Mouse (Mus musculus) midbrain, embryonic 12.5 days (tissue): ENCODE data around the gene Tmem145. TPM values are rescaled to one million over a fixed set of nuclear protein-coding genes. Genes with fewer than 3 reads are reported as not detected.
A peak's percentile ranks its signal among the peaks of the same experiment; 100 is the strongest.

Experiments used
- ATAC-seq: fragments of 200-750 bp; cut with Nextera tagmentation; 2 replicates; pipeline ENCODE4 v1.8.0; 2017; ENCODE audit warnings: low read depth, moderate TSS enrichment, moderate library complexity; ENCODE audit not compliant: low FRiP score
- H3K27ac ChIP-seq: fragments of 300-500 bp; sonication (generic); replicated peaks from 2 replicates; pipeline ENCODE4 v1.5.1; 2016; ENCODE audit warnings: mild to moderate bottlenecking
- H3K27me3 ChIP-seq: fragments of 300-500 bp; sonication (generic); 2 replicates; pipeline ENCODE4 v1.6.1; 2016; ENCODE audit warnings: mild to moderate bottlenecking
- H3K36me3 ChIP-seq: fragments of 300-500 bp; sonication (generic); 2 replicates; pipeline ENCODE4 v1.6.1; 2016
- H3K4me1 ChIP-seq: fragments of 300-500 bp; sonication (generic); 2 replicates; pipeline ENCODE4 v1.6.1; 2016
- H3K4me2 ChIP-seq: fragments of 300-500 bp; sonication (generic); replicated peaks from 2 replicates; pipeline ENCODE4 v1.6.1; 2016; ENCODE audit warnings: mild to moderate bottlenecking, moderate library complexity
- H3K4me3 ChIP-seq: fragments of 300-500 bp; sonication (generic); 2 replicates; pipeline ENCODE4 v1.5.1; 2016; ENCODE audit warnings: mild to moderate bottlenecking
- H3K9ac ChIP-seq: fragments of 300-500 bp; sonication (generic); replicated peaks from 2 replicates; pipeline ENCODE4 v1.6.1; 2016; ENCODE audit warnings: mild to moderate bottlenecking, moderate library complexity
- H3K9me3 ChIP-seq: fragments of 300-500 bp; sonication (generic); 2 replicates; pipeline ENCODE4 v1.6.1; 2016; ENCODE audit warnings: mild to moderate bottlenecking
- WGBS: fragments of 180-500 bp; shearing (Covaris S2); methylation state at CpG from one replicate; pipeline ENCODE4 v1.1.7; 2016; 5-methylcytosine and 5-hydroxymethylcytosine counted together
- polyA plus RNA-seq: library from polyadenylated mRNA; unstranded; fragments of >200 nt; fragmentation: Nextera tagmentation; extraction: Ambion mirVana; gene quantifications from 2 replicates; pipeline ENCODE4 v1.2.1, GENCODE M21; 2016

Tmem145 gene
- polyA plus RNA-seq, 1 experiment from 2014 or later: 21.4 TPM

DNA sequence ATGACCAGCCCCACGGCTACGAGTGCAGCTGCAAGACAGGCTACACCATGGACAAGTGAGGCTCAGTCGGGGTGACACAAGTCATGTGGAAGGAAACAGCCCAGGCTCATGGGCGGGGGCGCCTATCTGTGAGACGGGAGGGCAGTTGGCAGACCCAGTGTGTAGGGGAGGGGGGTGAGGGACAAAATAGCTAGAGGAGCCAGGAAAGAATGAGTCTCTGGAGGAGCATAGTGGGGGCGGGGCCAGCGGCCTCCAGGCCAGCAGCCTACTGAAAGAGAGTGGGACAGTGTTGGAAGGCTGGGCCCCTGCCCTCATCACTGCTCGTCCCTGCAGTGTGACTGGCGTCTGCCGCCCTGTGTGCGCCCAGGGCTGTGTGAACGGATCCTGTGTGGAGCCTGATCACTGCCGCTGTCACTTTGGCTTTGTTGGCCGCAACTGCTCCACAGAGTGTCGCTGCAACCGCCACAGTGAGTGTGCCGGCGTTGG, 52.9 kb downstream of the Tmem145 start:
- H3K27ac ChIP-seq: peak overlapping the region; percentile 30; the same call in 1 of the 2 replicates
- peak; percentile 23; the same call in 1 of the 2 replicates for ATAC-seq
- no peaks in the 10 kb centered on the region for H3K27me3 ChIP-seq
- H3K4me3 ChIP-seq: no peak overlapping the region
- WGBS: 81% methylated on average over 19 of the region's 19 CpGs
- peaks cover 81% of the 10 kb centered on the region for H3K36me3 ChIP-seq
- H3K9me3 ChIP-seq: no peaks in the 10 kb centered on the region
- H3K4me2 ChIP-seq: no peak overlapping the region
- no peaks in the 10 kb centered on the region for H3K4me1 ChIP-seq
- no peak overlapping the region for H3K9ac ChIP-seq

DNA sequence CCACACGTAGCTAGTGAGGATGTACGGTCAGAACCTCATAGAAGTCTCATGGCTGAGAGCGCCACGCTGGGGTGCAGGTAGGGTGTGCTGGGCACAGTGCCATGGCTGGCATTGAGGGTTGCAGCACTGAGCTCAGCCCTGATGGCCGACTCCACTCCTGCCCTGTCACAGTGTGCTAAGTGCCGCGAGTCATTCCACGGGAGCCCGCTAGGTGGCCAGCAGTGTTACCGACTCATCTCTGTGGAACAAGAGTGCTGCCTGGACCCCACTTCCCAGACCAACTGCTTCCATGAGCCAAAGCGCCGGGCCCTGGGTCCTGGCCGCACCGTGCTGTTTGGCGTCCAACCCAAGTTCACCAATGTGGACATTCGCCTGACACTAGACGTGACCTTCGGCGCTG, 57.2 kb downstream of the Tmem145 start:
- H3K9ac ChIP-seq: no peak overlapping the region
- peaks cover 60% of the 10 kb centered on the region for H3K36me3 ChIP-seq
- no peaks in the 10 kb centered on the region for H3K9me3 ChIP-seq
- no peak overlapping the region for H3K4me2 ChIP-seq
- WGBS: 95% methylated on average over 19 of the region's 19 CpGs
- H3K4me1 ChIP-seq: peaks cover 21% of the 10 kb centered on the region
- H3K4me3 ChIP-seq: no peak overlapping the region
- ATAC-seq: no peak
- H3K27me3 ChIP-seq: peaks cover 27% of the 10 kb centered on the region
- H3K27ac ChIP-seq: no peak overlapping the region

GRCm38 (mm10) chr7:25363632-25364031, 57.7 kb downstream of the Tmem145 start:
- peaks cover 21% of the 10 kb centered on the region for H3K4me1 ChIP-seq
- H3K9me3 ChIP-seq: no peaks in the 10 kb centered on the region
- H3K27ac ChIP-seq: no peak overlapping the region
- ATAC-seq: no peak
- peaks cover 32% of the 10 kb centered on the region for H3K27me3 ChIP-seq
- H3K4me2 ChIP-seq: no peak overlapping the region
- 94% methylated on average over 17 of the region's 17 CpGs for WGBS
- no peak overlapping the region for H3K9ac ChIP-seq
- H3K36me3 ChIP-seq: peaks cover 55% of the 10 kb centered on the region
- H3K4me3 ChIP-seq: no peak overlapping the region

Other genes starting within 250 kb of the Tmem145 start
- gene Grik5, start 233.8 kb upstream of the Tmem145 start, polyA plus RNA-seq: 14.9 and 18.1 TPM in 2 replicates
- gene Zfp574, start 233.5 kb upstream of the Tmem145 start, polyA plus RNA-seq: 42.2 and 42.8 TPM in 2 replicates
- gene Pou2f2, start 126.4 kb upstream of the Tmem145 start, polyA plus RNA-seq: 44.0 and 63.7 TPM in 2 replicates
- gene Dedd2, start 85.5 kb upstream of the Tmem145 start, polyA plus RNA-seq: 11.7 and 12.2 TPM in 2 replicates
- gene Zfp526, start 84.7 kb upstream of the Tmem145 start, polyA plus RNA-seq: 2.3 and 2.5 TPM in 2 replicates
- gene Gsk3a, start 68.3 kb upstream of the Tmem145 start, polyA plus RNA-seq: 17.9 and 19.0 TPM in 2 replicates
- gene Erf, start 55.3 kb upstream of the Tmem145 start, polyA plus RNA-seq: 8.8 and 10.0 TPM in 2 replicates
- 39.4 and 40.8 TPM in 2 replicates for gene Cic, start 38.4 kb upstream of the Tmem145 start, polyA plus RNA-seq
- gene Pafah1b3, start 8.1 kb upstream of the Tmem145 start, polyA plus RNA-seq: 399 and 410 TPM in 2 replicates
- gene Prr19, start 4.7 kb upstream of the Tmem145 start, polyA plus RNA-seq: 1.3 and 1.7 TPM in 2 replicates
- 20.8 and 21.3 TPM in 2 replicates for gene Megf8, start 11.1 kb downstream of the Tmem145 start, polyA plus RNA-seq
- not detected in 2 replicates for gene Cnfn, start 63.6 kb downstream of the Tmem145 start, polyA plus RNA-seq
- gene Lipe, start 92.6 kb downstream of the Tmem145 start, polyA plus RNA-seq: 5.9 and 8.5 TPM in 2 replicates
- 0.65 and 0.75 TPM in 2 replicates for gene Cxcl17, start 106.8 kb downstream of the Tmem145 start, polyA plus RNA-seq
- 0.64 and 0.73 TPM in 2 replicates for gene Ceacam1, start 171.5 kb downstream of the Tmem145 start, polyA plus RNA-seq
- not detected in 2 replicates for gene Ceacam2, start 233.8 kb downstream of the Tmem145 start, polyA plus RNA-seq